In the genomic region with DNA sequence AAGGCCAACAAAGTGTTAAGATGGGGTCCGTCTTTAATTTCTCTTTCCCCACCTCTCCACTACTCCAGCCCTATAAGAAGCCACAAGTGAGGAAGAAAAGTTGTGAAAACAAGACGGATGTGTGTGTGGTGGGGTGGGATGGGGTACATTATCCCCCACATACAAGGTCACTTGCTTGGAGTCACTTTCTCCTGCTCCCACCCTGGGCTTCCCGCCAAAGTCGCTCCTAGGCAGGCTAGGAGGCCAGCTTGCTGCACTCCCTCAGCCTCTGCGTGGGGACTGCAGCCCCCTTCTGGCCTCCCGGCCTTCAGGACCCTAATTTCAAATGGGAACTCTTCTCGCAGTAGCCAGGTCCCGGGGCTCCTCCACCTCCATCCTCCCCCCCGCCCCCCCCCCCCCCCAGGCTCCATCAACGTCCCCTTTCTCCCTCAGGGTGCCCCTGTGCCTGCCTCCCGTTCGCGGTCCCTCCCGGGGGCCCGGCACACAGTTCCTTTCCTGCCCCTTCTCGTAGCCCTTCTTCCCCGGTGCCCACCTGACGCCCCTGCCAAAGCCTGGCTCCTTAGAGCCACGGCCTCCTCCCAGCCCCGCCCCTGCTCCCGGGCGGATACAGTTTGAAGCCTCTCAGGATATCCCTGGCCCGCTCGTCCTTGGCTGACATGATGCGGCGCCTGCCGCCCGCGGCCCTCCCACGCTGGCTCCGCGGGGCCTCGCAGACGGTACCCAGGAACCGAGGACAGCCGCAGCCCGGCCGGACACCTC, we compare ENCODE assay signal across 8 mouse cellular contexts. TPM values are rescaled to one million over a fixed set of nuclear protein-coding genes. Genes with fewer than 3 reads are reported as not detected.
DNase-seq lines count a peak whose midpoint lies in the region; ATAC-seq lines count a peak whose summit lies in the region.

No protein-coding gene starts in this region.

- H3K27ac ChIP-seq in stomach, embryonic 16.5 days (ENCODE audit: low read length): peak overlapping the region; percentile 39

- peaks cover 40% of the 10 kb centered on the region for H3K4me1 ChIP-seq in megakaryocyte, embryonic 14.5 days
- peaks cover 12% of the 10 kb centered on the region for H3K4me1 ChIP-seq in stomach, embryonic 16.5 days (ENCODE audit: control insufficient read depth, insufficient read depth, low read length)

- peak; percentile 71 for ATAC-seq in CD4-positive, CD25-positive, alpha-beta regulatory T cell, adult 4 months
- peak; percentile 23 for ATAC-seq in granulocyte monocyte progenitor cell, adult 5-6 weeks (replicated peaks; ENCODE audit: poor library complexity, severe bottlenecking)
- ATAC-seq in stomach, embryonic 16.5 days (ENCODE audit: insufficient read depth, low FRiP score): peak; percentile 79

- H3K27me3 ChIP-seq in megakaryocyte, embryonic 14.5 days (replicated peaks): no peaks in the 10 kb centered on the region
- H3K27me3 ChIP-seq in stomach, embryonic 16.5 days (ENCODE audit: control insufficient read depth, insufficient read depth, low read length): no peaks in the 10 kb centered on the region

- peak overlapping the region; percentile 80 for H3K4me2 ChIP-seq in stomach, embryonic 16.5 days (ENCODE audit: low read depth, low read length)

- H3K36me3 ChIP-seq in megakaryocyte, embryonic 14.5 days (replicated peaks; ENCODE audit: low read length): peaks cover 11% of the 10 kb centered on the region
- H3K36me3 ChIP-seq in stomach, embryonic 16.5 days (ENCODE audit: control insufficient read depth, insufficient read depth, low read length): no peaks in the 10 kb centered on the region

- peak; percentile 68 for DNase-seq in gastrocnemius, postnatal 14 days
- DNase-seq in gastrocnemius, adult 8-10 months (ENCODE audit: low spot score in 2 of 2): no peak
- DNase-seq in cerebellum, adult 9-10 months: peak; percentile 48
- peak; percentile 34 for DNase-seq in kidney, postnatal 14 days

- H3K9me3 ChIP-seq in megakaryocyte, embryonic 14.5 days: no peaks in the 10 kb centered on the region
- H3K9me3 ChIP-seq in stomach, embryonic 16.5 days (replicated peaks; ENCODE audit: control insufficient read depth, low read length): no peaks in the 10 kb centered on the region

- 1% methylated on average over 37 of the region's 38 CpGs for WGBS in stomach, embryonic 16.5 days

- intact Hi-C loops in gastrocnemius, postnatal 14 days (cut with DNase I; ENCODE audit: low total_unique reads): no loop called here

- peak overlapping the region; percentile 99 for H3K4me3 ChIP-seq in megakaryocyte, embryonic 14.5 days (replicated peaks)
- peak overlapping the region; percentile 83 for H3K4me3 ChIP-seq in stomach, embryonic 16.5 days (replicated peaks; ENCODE audit: low read length)

- peak overlapping the region; percentile 88 for H3K9ac ChIP-seq in stomach, embryonic 16.5 days (ENCODE audit: low read length)

RNA-seq across cellular contexts. Expression of gene Pde6d, which starts 0.6 kb away (rescaled TPM):
- 10 to 100 TPM; 25.0 to 30.2 TPM for total RNA-seq in gastrocnemius, postnatal 14 days (2021)
- 10 to 100 TPM; 24.5 to 33.4 (median 26.8) TPM for total RNA-seq in gastrocnemius, adult 8-10 months (2022)
- polyA plus RNA-seq in CD4-positive, CD25-positive, alpha-beta regulatory T cell, adult 4 months (2017; shearing (Covaris generic)): 10 to 100 TPM; 12.6 to 16.4 TPM
- 57.7 and 68.0 TPM in 2 replicates for total RNA-seq in granulocyte monocyte progenitor cell, adult 5-6 weeks (2014; fragmentation: Nextera tagmentation)
- 32.0 and 33.0 TPM in 2 replicates for total RNA-seq in granulocyte monocyte progenitor cell, adult 5-6 weeks (2017)
- 24.8 and 45.8 TPM in 2 replicates for polyA plus RNA-seq in megakaryocyte, embryonic 14.5 days (2012; ENCODE audit: insufficient read depth, low replicate concordance)
- 32.8 and 42.9 TPM in 2 replicates for polyA plus RNA-seq in stomach, embryonic 16.5 days (2015; fragmentation: Nextera tagmentation; extraction: Ambion mirVana)

RNA-seq across cellular contexts. Expression of gene Cops7b, which starts 0.8 kb away (rescaled TPM):
- 1 to 10 TPM; 8.2 to 9.6 TPM for total RNA-seq in gastrocnemius, postnatal 14 days (2021)
- 10 to 100 TPM in 3 of 4 experiments, 1 to 10 TPM in 1; 9.6 to 10.5 (median 10.3) TPM for total RNA-seq in gastrocnemius, adult 8-10 months (2022)
- polyA plus RNA-seq in CD4-positive, CD25-positive, alpha-beta regulatory T cell, adult 4 months (2017; shearing (Covaris generic)): 10 to 100 TPM; 16.9 to 20.0 TPM
- total RNA-seq in granulocyte monocyte progenitor cell, adult 5-6 weeks (2014; fragmentation: Nextera tagmentation): 22.1 and 29.3 TPM in 2 replicates
- total RNA-seq in granulocyte monocyte progenitor cell, adult 5-6 weeks (2017): 19.9 and 24.2 TPM in 2 replicates
- polyA plus RNA-seq in megakaryocyte, embryonic 14.5 days (2012; ENCODE audit: insufficient read depth, low replicate concordance): 16.3 and 36.3 TPM in 2 replicates
- polyA plus RNA-seq in stomach, embryonic 16.5 days (2015; fragmentation: Nextera tagmentation; extraction: Ambion mirVana): 32.5 and 32.6 TPM in 2 replicates

RNA-seq across cellular contexts. Expression of gene Ptma, which starts 55.3 kb away (rescaled TPM):
- total RNA-seq in gastrocnemius, postnatal 14 days (2021): 100 to 1,000 TPM; 184 to 248 TPM
- total RNA-seq in gastrocnemius, adult 8-10 months (2022): 10 to 100 TPM; 50.9 to 76.9 (median 67.7) TPM
- polyA plus RNA-seq in CD4-positive, CD25-positive, alpha-beta regulatory T cell, adult 4 months (2017; shearing (Covaris generic)): 1,000 to 10,000 TPM; 2,790 to 2,877 TPM
- 3,814 and 3,953 TPM in 2 replicates for total RNA-seq in granulocyte monocyte progenitor cell, adult 5-6 weeks (2014; fragmentation: Nextera tagmentation)
- 7,771 and 8,789 TPM in 2 replicates for total RNA-seq in granulocyte monocyte progenitor cell, adult 5-6 weeks (2017)
- polyA plus RNA-seq in megakaryocyte, embryonic 14.5 days (2012; ENCODE audit: insufficient read depth, low replicate concordance): 6,261 and 14,151 TPM in 2 replicates
- 1,914 and 2,170 TPM in 2 replicates for polyA plus RNA-seq in stomach, embryonic 16.5 days (2015; fragmentation: Nextera tagmentation; extraction: Ambion mirVana)

Comparison
In these comparisons a context has a peak if more than half of its experiments do, and no peak if none do; other contexts are left out.
1. DNase-seq: peak in gastrocnemius, postnatal 14 days (single experiment), cerebellum, adult 9-10 months (single experiment) and kidney, postnatal 14 days (single experiment); none in gastrocnemius, adult 8-10 months (0 of 2).
2. ATAC-seq: peak in every context shown above with its lines; median percentile 79 in stomach, embryonic 16.5 days; 71 in CD4-positive, CD25-positive, alpha-beta regulatory T cell, adult 4 months; 23 in granulocyte monocyte progenitor cell, adult 5-6 weeks.
3. RNA of gene Ptma, which starts 55.3 kb away (total RNA-seq): 3,814 to 8,789 TPM in granulocyte monocyte progenitor cell, adult 5-6 weeks; 184 to 248 TPM in gastrocnemius, postnatal 14 days and 50.9 to 76.9 TPM in gastrocnemius, adult 8-10 months; every median in the first group is over 10 times any median in the second.